Mouse (Mus musculus): Measurements from ENCODE around the gene Fam183b.

DNA sequence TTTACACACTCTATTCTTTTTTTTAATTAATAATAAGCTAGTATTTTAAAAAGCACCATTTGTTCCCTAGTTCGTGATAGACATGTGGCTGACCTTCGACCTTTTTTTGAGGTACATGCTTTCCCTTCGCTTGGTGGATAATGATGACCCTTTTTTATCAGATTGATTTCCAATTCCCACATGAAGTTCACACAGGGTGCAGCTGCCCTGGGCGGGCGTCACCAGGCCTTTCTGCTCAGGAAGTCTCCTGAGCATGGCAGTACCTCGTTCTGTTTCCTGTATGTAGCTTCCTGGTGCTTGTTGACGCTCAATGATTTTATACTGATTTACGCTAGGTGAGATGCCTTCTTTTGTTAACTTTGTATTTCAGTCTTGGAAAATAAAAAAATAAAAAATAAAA, 13.4 kb downstream of the Fam183b start:
- no peak for TF ChIP-seq CTCF (IDR thresholded peaks at IDR 0.05; ENCODE audit: borderline replicate concordance, insufficient read depth, low read length)
- no peak for TF ChIP-seq POLR2A (IDR thresholded peaks at IDR 0.05; ENCODE audit: low read depth, low read length)
